Mouse (Mus musculus): ENCODE results near the gene Cbwd1. TPM values are rescaled to one million over a fixed set of nuclear protein-coding genes. Genes with fewer than 3 reads are reported as not detected.
A peak's percentile ranks its signal among the peaks of the same experiment; 100 is the strongest.

The Cbwd1 gene
- polyA plus RNA-seq, 1 experiment from 2014 or later = 22.8 TPM

DNA sequence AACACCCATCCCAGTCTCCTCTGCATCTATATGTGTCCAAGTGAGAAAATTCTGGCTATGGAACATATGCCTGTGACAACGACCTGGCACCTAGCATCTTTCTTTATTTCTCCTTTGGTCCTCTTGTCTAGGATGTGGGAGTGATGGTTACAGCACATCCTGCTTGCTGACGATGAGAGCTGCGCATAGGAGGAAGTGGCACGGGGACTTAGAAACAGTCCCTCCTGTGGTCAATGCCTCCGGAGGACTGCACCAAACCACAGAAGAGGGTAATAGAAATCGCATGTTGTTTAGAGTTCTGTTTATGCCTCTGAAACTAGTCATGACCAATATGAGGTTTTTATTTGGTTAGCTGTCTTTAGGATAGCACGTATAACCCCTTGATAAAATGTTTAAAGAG lies 9.9 kb upstream of the Cbwd1 start:
- no peak overlapping the region for H3K9ac ChIP-seq (replicated peaks)
- H3K9me3 ChIP-seq = no peaks in the 10 kb centered on the region
- no peaks in the 10 kb centered on the region for H3K36me3 ChIP-seq
- H3K4me3 ChIP-seq = no peak overlapping the region
- no peak for ATAC-seq (ENCODE audit: low FRiP score, low read depth)
- WGBS = 85% methylated on average over 7 of the region's 7 CpGs
- H3K27ac ChIP-seq (replicated peaks) = no peak overlapping the region
- H3K4me2 ChIP-seq (replicated peaks) = no peak overlapping the region
- H3K27me3 ChIP-seq = no peaks in the 10 kb centered on the region
- H3K4me1 ChIP-seq = no peaks in the 10 kb centered on the region

DNA sequence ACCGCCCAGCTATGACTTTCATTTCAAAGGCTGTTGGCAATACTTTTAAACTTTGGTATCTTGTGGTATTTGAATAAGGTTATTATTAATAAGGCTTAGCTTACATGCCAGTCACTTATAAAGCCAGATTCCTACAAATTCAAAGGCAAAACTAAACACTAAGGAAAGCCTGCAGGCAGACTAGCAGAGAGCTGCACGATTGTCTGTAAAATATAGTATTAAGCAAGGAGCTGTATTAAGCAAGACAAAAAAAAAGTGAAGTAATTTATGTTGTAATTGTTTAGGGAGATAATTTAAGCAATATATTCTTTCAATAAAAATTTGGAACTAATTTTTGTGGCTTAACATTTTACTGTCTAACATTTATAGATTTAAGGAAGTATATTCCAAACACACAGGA lies 5.5 kb upstream of the Cbwd1 start:
- no peaks in the 10 kb centered on the region for H3K9me3 ChIP-seq
- H3K27ac ChIP-seq (replicated peaks) = no peak overlapping the region
- ATAC-seq (ENCODE audit: low FRiP score, low read depth) = no peak
- no peak overlapping the region for H3K4me2 ChIP-seq (replicated peaks)
- no peak overlapping the region for H3K9ac ChIP-seq (replicated peaks)
- H3K4me1 ChIP-seq = no peaks in the 10 kb centered on the region
- no peaks in the 10 kb centered on the region for H3K27me3 ChIP-seq
- no peak overlapping the region for H3K4me3 ChIP-seq
- 85% methylated on average over 2 of the region's 2 CpGs for WGBS
- H3K36me3 ChIP-seq = no peaks in the 10 kb centered on the region

DNA sequence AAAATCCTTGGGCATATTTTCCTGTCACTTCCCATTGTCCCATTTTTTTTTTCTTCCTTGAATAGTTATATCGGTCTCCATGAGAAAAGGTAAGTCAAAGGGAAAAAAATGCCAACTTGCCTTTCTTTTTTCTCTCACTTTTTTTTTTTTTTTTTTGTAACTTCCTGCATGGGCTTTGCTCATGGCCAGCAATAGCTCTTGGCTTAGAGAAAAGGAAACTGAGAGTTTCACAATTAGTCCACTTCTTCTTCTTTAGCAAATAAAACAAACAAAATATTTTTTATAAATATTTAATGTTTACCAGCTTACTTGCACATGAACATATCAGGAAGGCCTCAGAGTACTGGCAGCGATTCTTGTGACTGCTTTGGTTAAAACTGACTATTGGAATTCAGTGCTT lies 4.8 kb upstream of the Cbwd1 start:
- no peak overlapping the region for H3K27ac ChIP-seq (replicated peaks)
- no peaks in the 10 kb centered on the region for H3K4me1 ChIP-seq
- no peak overlapping the region for H3K4me3 ChIP-seq
- H3K4me2 ChIP-seq (replicated peaks) = no peak overlapping the region
- H3K36me3 ChIP-seq = no peaks in the 10 kb centered on the region
- no peaks in the 10 kb centered on the region for H3K27me3 ChIP-seq
- no peaks in the 10 kb centered on the region for H3K9me3 ChIP-seq
- no peak for ATAC-seq (ENCODE audit: low FRiP score, low read depth)
- H3K9ac ChIP-seq (replicated peaks) = no peak overlapping the region
- WGBS = 80% methylated on average over 2 of the region's 2 CpGs

DNA sequence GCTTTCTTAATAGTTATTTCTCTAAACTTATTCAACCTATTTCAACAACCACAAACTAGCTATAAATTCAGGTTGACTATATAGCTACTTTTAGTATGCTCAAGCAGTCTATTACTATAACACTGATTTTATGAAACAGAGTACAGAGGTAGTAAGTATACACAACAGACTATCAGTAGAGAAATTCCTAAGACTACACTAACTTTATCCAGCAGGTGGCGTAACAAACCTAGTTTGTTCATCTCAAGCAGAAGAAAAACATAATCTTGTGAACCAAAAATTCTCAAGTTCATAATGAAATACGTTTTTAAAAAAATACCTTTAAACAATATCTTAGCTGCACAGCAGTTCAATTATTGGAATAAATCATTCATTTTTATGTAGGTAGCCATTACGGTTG lies 2.9 kb downstream of the Cbwd1 start:
- no peak overlapping the region for H3K4me3 ChIP-seq
- WGBS = 41% methylated on average over 3 of the region's 3 CpGs
- no peak overlapping the region for H3K4me2 ChIP-seq (replicated peaks)
- H3K27ac ChIP-seq (replicated peaks) = no peak overlapping the region
- no peak for ATAC-seq (ENCODE audit: low FRiP score, low read depth)
- H3K9me3 ChIP-seq = no peaks in the 10 kb centered on the region
- H3K9ac ChIP-seq (replicated peaks) = no peak overlapping the region
- no peaks in the 10 kb centered on the region for H3K27me3 ChIP-seq
- peaks cover 11% of the 10 kb centered on the region for H3K4me1 ChIP-seq
- peaks cover 20% of the 10 kb centered on the region for H3K36me3 ChIP-seq

DNA sequence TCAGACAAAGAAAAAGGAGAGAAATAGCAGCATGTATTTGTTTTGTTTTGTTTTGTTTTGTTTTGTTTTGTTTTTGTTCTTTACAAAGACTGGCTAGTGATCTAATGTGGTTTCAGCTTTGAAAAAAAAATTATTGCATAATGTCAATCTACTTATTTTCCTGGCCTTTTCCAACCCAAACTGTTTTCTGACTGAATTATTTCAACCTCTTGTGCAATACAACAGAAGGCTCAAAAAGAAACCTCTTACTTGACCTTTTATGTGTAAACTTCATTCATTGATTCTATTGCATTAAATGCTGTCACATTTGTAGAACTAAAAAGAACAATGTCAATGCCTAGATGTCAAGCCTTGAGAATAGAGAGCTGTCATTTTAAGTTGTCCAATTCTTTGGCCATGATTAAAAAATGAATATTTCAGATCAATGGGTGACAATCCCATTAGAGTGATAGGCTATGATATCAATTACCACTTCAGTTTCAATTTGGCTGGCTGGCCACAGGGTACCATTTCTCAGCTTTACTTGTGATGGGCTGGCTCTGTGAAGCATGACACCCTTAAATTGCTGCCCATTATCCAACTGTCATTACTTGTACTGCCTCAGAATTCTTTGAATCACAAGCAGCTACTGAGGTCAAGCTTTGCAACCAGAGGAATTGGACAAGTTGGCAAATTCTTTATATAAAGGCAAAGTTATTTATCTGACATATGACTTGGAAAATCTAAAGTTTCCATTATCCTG lies 15.7 kb downstream of the Cbwd1 start:
- ATAC-seq (ENCODE audit: low FRiP score, low read depth) = peak; percentile 75; the same call in 1 of the 2 replicates
- H3K27me3 ChIP-seq = no peaks in the 10 kb centered on the region
- H3K4me2 ChIP-seq (replicated peaks) = no peak overlapping the region
- no peaks in the 10 kb centered on the region for H3K36me3 ChIP-seq
- H3K4me1 ChIP-seq = 0 out of 2 replicates have a peak, but pooled peaks cover 2% of the 10 kb centered on the region
- no peak overlapping the region for H3K4me3 ChIP-seq
- H3K27ac ChIP-seq (replicated peaks) = no peak overlapping the region
- H3K9ac ChIP-seq (replicated peaks) = no peak overlapping the region
- H3K9me3 ChIP-seq = no peaks in the 10 kb centered on the region

DNA sequence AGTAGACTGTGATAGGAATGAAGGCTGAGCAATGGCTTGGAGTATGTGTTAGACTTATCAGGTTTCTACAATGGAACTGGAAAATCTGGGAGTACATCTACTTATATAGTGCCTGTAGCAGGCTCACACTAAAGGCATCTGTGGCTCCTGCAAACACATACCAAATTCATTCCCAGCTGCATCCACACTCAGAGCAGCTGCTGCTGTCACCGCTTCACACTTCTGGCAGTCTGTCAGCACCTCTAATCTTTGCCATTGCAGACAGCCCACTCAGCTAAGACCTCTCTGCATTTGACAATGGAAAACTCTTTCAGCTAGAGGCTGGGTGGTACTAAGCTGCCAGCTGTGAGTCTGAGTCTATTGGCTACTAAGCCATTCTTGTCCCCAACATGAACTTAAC lies 24.3 kb downstream of the Cbwd1 start:
- peak; percentile 49; the same call in 1 of the 2 replicates for ATAC-seq (ENCODE audit: low FRiP score, low read depth)
- H3K4me1 ChIP-seq = peaks cover 2% of the 10 kb centered on the region; the same call in 1 of the 2 replicates
- no peak overlapping the region for H3K4me2 ChIP-seq (replicated peaks)
- H3K27ac ChIP-seq (replicated peaks) = 0 out of 2 replicates have a peak overlapping the region, but pooled peaks have one; percentile 6
- H3K36me3 ChIP-seq = 0 out of 2 replicates have a peak, but pooled peaks cover 5% of the 10 kb centered on the region
- 44% methylated on average over 1 of the region's 1 CpGs for WGBS
- no peaks in the 10 kb centered on the region for H3K9me3 ChIP-seq
- H3K9ac ChIP-seq (replicated peaks) = no peak overlapping the region
- H3K27me3 ChIP-seq = no peaks in the 10 kb centered on the region
- H3K4me3 ChIP-seq = no peak overlapping the region

DNA sequence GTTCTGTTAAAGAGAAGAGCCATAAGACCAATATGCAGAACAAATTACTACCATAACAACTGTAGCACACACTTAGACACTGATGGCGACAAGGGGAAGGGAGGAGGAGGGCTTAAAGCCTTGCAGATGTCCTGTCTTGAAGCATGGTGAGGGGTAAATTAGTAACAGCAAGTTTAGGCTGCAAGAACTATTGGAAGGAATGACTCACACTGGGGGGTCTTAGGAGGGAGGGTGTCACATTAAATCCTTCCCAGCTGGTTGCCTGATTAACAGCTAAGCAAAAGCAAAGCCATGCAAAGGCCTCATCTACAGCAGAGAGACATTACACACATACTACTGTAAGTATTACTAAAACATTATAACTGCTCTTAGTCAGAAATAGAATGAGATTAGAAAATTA lies 32.4 kb downstream of the Cbwd1 start:
- Histone ChIP-seq H3K27ac (replicated peaks) (no peak overlapping the region), H3K27me3 (no peaks in the 10 kb centered on the region), H3K9me3 (no peaks in the 10 kb centered on the region), H3K4me3 (no peak overlapping the region), H3K4me1 (no peaks in the 10 kb centered on the region), H3K36me3 (no peaks in the 10 kb centered on the region), H3K4me2 (replicated peaks) (no peak overlapping the region), H3K9ac (replicated peaks) (no peak overlapping the region)
- no peak for ATAC-seq (ENCODE audit: low FRiP score, low read depth)
- 31% methylated on average over 1 of the region's 1 CpGs for WGBS

DNA sequence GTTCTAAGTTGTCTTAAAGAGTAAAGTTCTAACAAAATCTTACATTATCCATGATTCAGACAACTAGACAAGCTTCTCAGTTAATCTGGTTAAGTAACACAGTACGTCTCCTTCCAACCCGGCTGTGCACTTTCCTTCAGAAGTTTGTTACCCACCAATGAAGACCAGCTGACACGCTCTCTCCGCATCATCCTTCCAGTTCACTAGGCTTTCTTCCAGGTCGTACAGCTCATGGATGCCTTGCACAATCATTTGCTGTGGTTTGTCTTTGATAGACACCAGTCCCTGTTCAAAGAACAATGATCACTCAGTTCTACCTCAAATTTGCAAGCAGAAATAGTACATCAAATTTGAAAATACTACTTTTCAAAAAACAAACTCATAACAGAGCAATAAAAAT lies 40.5 kb downstream of the Cbwd1 start:
- no peak for ATAC-seq (ENCODE audit: low FRiP score, low read depth)
- H3K27me3 ChIP-seq = no peaks in the 10 kb centered on the region

DNA sequence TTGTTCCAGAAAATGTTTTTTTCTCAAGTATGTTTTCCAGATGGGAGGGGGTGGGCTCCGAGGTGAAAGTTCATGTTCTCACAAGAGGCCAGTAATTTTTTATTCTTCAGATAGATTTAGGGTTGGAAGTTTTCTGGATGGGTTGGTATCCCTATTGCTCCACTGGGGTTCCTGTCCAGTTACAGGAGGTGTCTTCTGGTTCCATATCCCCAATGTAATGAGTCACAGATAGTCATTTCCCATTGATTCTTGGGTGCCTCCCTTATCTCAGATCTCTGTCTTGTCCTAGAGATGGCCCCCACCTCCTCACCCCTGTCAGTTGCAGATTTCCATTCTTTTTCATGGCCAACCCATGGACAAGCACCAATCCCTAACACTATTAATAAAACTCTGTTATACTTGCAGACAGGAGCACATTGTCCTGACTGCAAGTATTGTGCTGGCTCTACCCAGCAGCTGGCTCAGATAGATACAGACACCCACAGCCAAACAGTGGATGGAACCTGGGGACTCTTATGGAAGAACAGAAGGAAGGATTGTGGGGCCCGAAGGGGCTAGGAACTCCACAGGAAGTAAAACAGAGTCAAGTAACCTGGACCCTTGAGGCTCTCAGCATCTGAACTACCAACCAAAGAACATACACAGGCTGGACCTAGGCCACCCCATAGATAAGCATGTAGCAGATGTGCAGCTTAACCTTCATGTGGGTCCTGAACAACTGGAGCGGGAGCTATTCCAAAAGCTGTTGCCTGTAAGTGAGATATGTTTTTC lies 52.8 kb downstream of the Cbwd1 start:
- no peak overlapping the region for H3K4me3 ChIP-seq
- no peak for ATAC-seq (ENCODE audit: low FRiP score, low read depth)
- WGBS = 91% methylated on average over 3 of the region's 3 CpGs
- no peak overlapping the region for H3K27ac ChIP-seq (replicated peaks)
- no peak overlapping the region for H3K9ac ChIP-seq (replicated peaks)
- no peaks in the 10 kb centered on the region for H3K36me3 ChIP-seq
- H3K27me3 ChIP-seq = peaks cover 8% of the 10 kb centered on the region
- no peak overlapping the region for H3K4me2 ChIP-seq (replicated peaks)
- no peaks in the 10 kb centered on the region for H3K9me3 ChIP-seq
- H3K4me1 ChIP-seq = no peaks in the 10 kb centered on the region

More for the DNA sequence above, 40.5 kb downstream of the Cbwd1 start:
- H3K4me1 ChIP-seq = no peaks in the 10 kb centered on the region
- H3K36me3 ChIP-seq = peaks cover 22% of the 10 kb centered on the region
- WGBS = 87% methylated on average over 5 of the region's 5 CpGs
- no peak overlapping the region for H3K4me3 ChIP-seq
- H3K9me3 ChIP-seq = no peaks in the 10 kb centered on the region
- no peak overlapping the region for H3K27ac ChIP-seq (replicated peaks)
- no peak overlapping the region for H3K9ac ChIP-seq (replicated peaks)
- no peak overlapping the region for H3K4me2 ChIP-seq (replicated peaks)

DNA sequence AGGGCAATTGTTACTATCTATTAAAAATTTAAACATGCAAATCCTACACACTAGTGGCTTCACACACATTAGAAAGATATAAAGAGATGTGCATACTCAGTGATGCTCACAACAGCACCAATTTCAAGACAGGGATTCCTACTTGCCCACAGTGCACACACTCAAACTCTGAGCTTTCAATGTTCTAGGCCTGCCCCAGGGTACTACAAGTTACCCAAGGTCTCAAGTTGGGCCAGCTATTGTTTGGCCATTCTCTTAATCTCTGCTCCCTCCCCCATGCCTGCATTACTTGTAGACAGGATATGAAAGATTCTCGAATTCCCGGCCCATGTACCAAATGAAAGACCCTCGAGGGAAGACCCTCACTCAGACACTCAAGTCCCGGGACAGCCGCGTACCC lies 53.8 kb downstream of the Cbwd1 start:
- WGBS = 94% methylated on average over 6 of the region's 6 CpGs
- peaks cover 16% of the 10 kb centered on the region for H3K27me3 ChIP-seq
- H3K36me3 ChIP-seq = no peaks in the 10 kb centered on the region
- H3K4me2 ChIP-seq (replicated peaks) = no peak overlapping the region
- no peak for ATAC-seq (ENCODE audit: low FRiP score, low read depth)
- H3K9ac ChIP-seq (replicated peaks) = no peak overlapping the region
- no peak overlapping the region for H3K27ac ChIP-seq (replicated peaks)
- no peak overlapping the region for H3K4me3 ChIP-seq
- H3K4me1 ChIP-seq = no peaks in the 10 kb centered on the region
- no peaks in the 10 kb centered on the region for H3K9me3 ChIP-seq

DNA sequence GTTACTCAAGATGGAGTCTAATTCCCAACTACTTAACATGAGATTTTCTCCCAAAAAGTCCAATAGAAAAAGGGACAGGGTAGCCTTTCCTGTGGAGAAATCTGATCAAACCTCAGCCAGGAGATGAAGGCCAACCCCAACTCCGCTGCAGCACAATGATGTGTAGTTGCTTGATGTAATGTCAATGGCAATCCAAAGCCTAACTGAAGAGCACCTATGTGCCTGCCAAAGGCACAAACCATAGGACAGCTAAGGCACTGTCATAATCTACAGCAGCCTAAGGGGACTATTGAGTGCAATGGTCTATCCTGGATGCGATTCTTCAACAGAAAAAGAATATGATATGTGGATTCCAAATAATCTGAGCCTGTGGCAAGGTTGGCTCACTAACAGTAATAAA lies 58.6 kb downstream of the Cbwd1 start:
- 44% methylated on average over 2 of the region's 2 CpGs for WGBS

DNA sequence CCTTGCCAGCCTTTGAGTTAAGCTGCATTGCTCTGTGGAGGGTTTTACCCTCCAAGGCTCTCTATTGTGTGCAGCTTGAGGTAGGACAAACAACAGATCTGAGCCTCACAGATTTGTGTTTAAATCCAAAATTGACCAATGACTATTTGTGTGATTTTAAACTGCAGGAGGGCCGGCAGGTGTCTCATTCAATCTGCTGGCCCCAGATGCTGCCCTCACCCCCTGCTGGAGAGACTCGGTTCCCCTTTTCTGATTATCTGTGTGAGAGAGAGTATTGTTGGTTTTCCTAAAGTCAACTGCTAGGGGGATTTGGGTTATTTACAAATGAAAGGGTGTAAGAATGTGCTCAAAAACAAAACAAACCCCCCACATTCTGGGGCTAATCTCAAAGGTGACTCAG lies 59.2 kb downstream of the Cbwd1 start:
- Histone ChIP-seq H3K27ac (replicated peaks) (no peak overlapping the region), H3K4me2 (replicated peaks) (no peak overlapping the region), H3K9ac (replicated peaks) (no peak overlapping the region), H3K9me3 (no peaks in the 10 kb centered on the region), H3K4me3 (no peak overlapping the region), H3K36me3 (no peaks in the 10 kb centered on the region), H3K4me1 (peaks cover 24% of the 10 kb centered on the region), H3K27me3 (peaks cover 63% of the 10 kb centered on the region)
- WGBS = 0% methylated on average over 2 of the region's 2 CpGs
- no peak for ATAC-seq (ENCODE audit: low FRiP score, low read depth)

More for the DNA sequence above, 58.6 kb downstream of the Cbwd1 start:
- Histone ChIP-seq H3K4me2 (replicated peaks) (no peak overlapping the region), H3K9ac (replicated peaks) (no peak overlapping the region), H3K4me3 (no peak overlapping the region), H3K4me1 (peaks cover 19% of the 10 kb centered on the region), H3K27me3 (peaks cover 57% of the 10 kb centered on the region), H3K36me3 (no peaks in the 10 kb centered on the region), H3K9me3 (no peaks in the 10 kb centered on the region), H3K27ac (replicated peaks) (no peak overlapping the region)
- ATAC-seq (ENCODE audit: low FRiP score, low read depth) = no peak
